Mouse (Mus musculus) midbrain, postnatal 0 days (tissue): ENCODE data around the gene Lrrc27. TPM values are rescaled to one million over a fixed set of nuclear protein-coding genes. Genes with fewer than 3 reads are reported as not detected.
A peak's percentile ranks its signal among the peaks of the same experiment; 100 is the strongest.

Experiments
- ATAC-seq: fragments of 200-750 bp; cut with Nextera tagmentation; 2 replicates; pipeline ENCODE4 v1.8.0; 2017; ENCODE audit warnings: moderate number of reproducible peaks, mild to moderate bottlenecking, moderate TSS enrichment, moderate library complexity; ENCODE audit not compliant: low FRiP score
- DNase-seq: peaks from one replicate; pipeline ENCODE4 v3.0.0-alpha.2; 2015; ENCODE audit warnings: low spot score
- H3K27ac ChIP-seq: fragments of 300-500 bp; sonication (generic); 2 replicates; pipeline ENCODE4 v1.5.1; 2014; ENCODE audit warnings: low read depth, mild to moderate bottlenecking, low read length, mixed read lengths
- H3K27me3 ChIP-seq: fragments of 300-500 bp; sonication (generic); 2 replicates; pipeline ENCODE4 v1.6.1; 2014; ENCODE audit warnings: low read length, control low read depth, mixed read lengths; ENCODE audit not compliant: insufficient read depth
- H3K36me3 ChIP-seq: fragments of 300-500 bp; sonication (generic); 2 replicates; pipeline ENCODE4 v1.6.1; 2014; ENCODE audit warnings: low read length, control low read depth, mixed read lengths; ENCODE audit not compliant: insufficient read depth
- H3K4me1 ChIP-seq: fragments of 300-500 bp; sonication (generic); 2 replicates; pipeline ENCODE4 v1.6.1; 2014; ENCODE audit warnings: mild to moderate bottlenecking, control low read depth, antibody characterized with exemption, low read length, mixed read lengths; ENCODE audit not compliant: insufficient read depth
- H3K4me2 ChIP-seq: fragments of 300-500 bp; sonication (generic); 2 replicates; pipeline ENCODE4 v1.6.1; 2014; ENCODE audit warnings: low read depth, mild to moderate bottlenecking, low read length, mixed read lengths; ENCODE audit not compliant: poor library complexity, severe bottlenecking
- H3K4me3 ChIP-seq: fragments of 300-500 bp; sonication (generic); 2 replicates; pipeline ENCODE4 v1.5.1; 2014; ENCODE audit warnings: low read depth, mild to moderate bottlenecking, low read length, moderate library complexity
- H3K9ac ChIP-seq: fragments of 300-500 bp; sonication (generic); replicated peaks from 2 replicates; pipeline ENCODE4 v1.6.1; 2014; ENCODE audit warnings: mild to moderate bottlenecking, low read length, moderate library complexity, mixed read lengths; ENCODE audit not compliant: poor library complexity, severe bottlenecking
- H3K9me3 ChIP-seq: fragments of 300-500 bp; sonication (generic); 2 replicates; pipeline ENCODE4 v1.6.1; 2016; ENCODE audit warnings: low read length, control low read depth
- CTCF ChIP-seq: IDR thresholded peaks from 2 replicates; pipeline ENCODE4 v1.5.1; 2016; ENCODE audit warnings: antibody characterized with exemption, mild to moderate bottlenecking
- WGBS: fragments of 180-500 bp; shearing (Covaris S2); extraction: QIAGEN DNeasy Blood & Tissue Kit; methylation state at CpG from one replicate; pipeline ENCODE4 v1.1.7; 2014; 5-methylcytosine and 5-hydroxymethylcytosine counted together
- polyA plus RNA-seq: library from polyadenylated mRNA; unstranded; fragments of >200 nt; fragmentation: Nextera tagmentation; extraction: Ambion mirVana; gene quantifications from 2 replicates; pipeline ENCODE4 v1.2.1, GENCODE M21; 2015
- total RNA-seq: library from RNA; depleted of rRNA; stranded (reverse); fragments of >200 nt; gene quantifications from 2 replicates; pipeline ENCODE4 v1.2.3, GENCODE M21; 2014

Gene Lrrc27
- total and polyA plus RNA-seq, 2 experiments from 2014 or later: 2.7 to 6.6 TPM

GRCm38 (mm10) chr7:139184846-139185245 is 27.9 kb upstream of the Lrrc27 start:
- 89% methylated on average over 7 of the region's 7 CpGs for WGBS
- ATAC-seq: no peak

GRCm38 (mm10) chr7:139185971-139186370 is 26.8 kb upstream of the Lrrc27 start:
- TF ChIP-seq CTCF: no peak
- ATAC-seq (no peak), DNase-seq (no peak)
- peaks cover 12% of the 10 kb centered on the region; the same call in 1 of the 2 replicates for H3K4me1 ChIP-seq
- WGBS: 44% methylated on average over 5 of the region's 5 CpGs
- no peak overlapping the region for H3K9ac ChIP-seq
- no peak overlapping the region for H3K27ac ChIP-seq
- no peaks in the 10 kb centered on the region for H3K27me3 ChIP-seq
- no peak overlapping the region for H3K4me3 ChIP-seq
- H3K4me2 ChIP-seq: peak overlapping the region; percentile 78
- no peaks in the 10 kb centered on the region for H3K36me3 ChIP-seq
- no peaks in the 10 kb centered on the region for H3K9me3 ChIP-seq

More at GRCm38 (mm10) chr7:139184846-139185245, 27.9 kb upstream of the Lrrc27 start:
- Histone ChIP-seq H3K36me3 (no peaks in the 10 kb centered on the region), H3K9me3 (no peaks in the 10 kb centered on the region), H3K4me1 (peaks cover 12% of the 10 kb centered on the region; the same call in 1 of the 2 replicates), H3K27me3 (no peaks in the 10 kb centered on the region), H3K27ac (no peak overlapping the region), H3K4me3 (no peak overlapping the region), H3K4me2 (no peak overlapping the region), H3K9ac (no peak overlapping the region)
- no peak for DNase-seq
- TF ChIP-seq CTCF: no peak

GRCm38 (mm10) chr7:139186436-139186835 is 26.4 kb upstream of the Lrrc27 start:
- no peak for DNase-seq
- Histone ChIP-seq H3K9me3 (no peaks in the 10 kb centered on the region), H3K4me1 (peaks cover 12% of the 10 kb centered on the region; the same call in 1 of the 2 replicates), H3K27ac (no peak overlapping the region), H3K9ac (no peak overlapping the region), H3K36me3 (no peaks in the 10 kb centered on the region), H3K4me3 (no peak overlapping the region), H3K27me3 (no peaks in the 10 kb centered on the region), H3K4me2 (peak overlapping the region; percentile 78)
- no peak for ATAC-seq
- no peak for TF ChIP-seq CTCF
- WGBS: 75% methylated on average over 8 of the region's 8 CpGs

GRCm38 (mm10) chr7:139187277-139187676 is 25.5 kb upstream of the Lrrc27 start:
- H3K27ac ChIP-seq: 0 out of 2 replicates have a peak overlapping the region, but pooled peaks have one; percentile 6
- no peak for TF ChIP-seq CTCF

GRCm38 (mm10) chr7:139187771-139188633 is 24.8 kb upstream of the Lrrc27 start:
- peak overlapping the region; percentile 78 for H3K4me2 ChIP-seq
- H3K9me3 ChIP-seq: no peaks in the 10 kb centered on the region
- H3K4me1 ChIP-seq: peaks cover 12% of the 10 kb centered on the region; the same call in 1 of the 2 replicates
- H3K27ac ChIP-seq: peak overlapping the region; percentile 62
- peak overlapping the region; percentile 78 for H3K4me3 ChIP-seq
- peak overlapping the region; percentile 75 for H3K9ac ChIP-seq
- 1% methylated on average over 86 of the region's 94 CpGs for WGBS
- peak; percentile 91 for ATAC-seq
- peak; percentile 70 for DNase-seq
- no peak for TF ChIP-seq CTCF
- no peaks in the 10 kb centered on the region for H3K27me3 ChIP-seq
- no peaks in the 10 kb centered on the region for H3K36me3 ChIP-seq

More at GRCm38 (mm10) chr7:139187277-139187676, 25.5 kb upstream of the Lrrc27 start:
- Histone ChIP-seq H3K27me3 (no peaks in the 10 kb centered on the region), H3K4me1 (peaks cover 12% of the 10 kb centered on the region; the same call in 1 of the 2 replicates), H3K9ac (peak overlapping the region; percentile 75; the same call in 1 of the 2 replicates), H3K4me3 (peak overlapping the region; percentile 78), H3K36me3 (no peaks in the 10 kb centered on the region), H3K9me3 (no peaks in the 10 kb centered on the region), H3K4me2 (peak overlapping the region; percentile 78)
- ATAC-seq (no peak), DNase-seq (no peak)
- 29% methylated on average over 7 of the region's 7 CpGs for WGBS
